Mouse (Mus musculus) hindbrain, embryonic 16.5 days (tissue): ENCODE measurements around the gene Pabpn1. TPM values are rescaled to one million over a fixed set of nuclear protein-coding genes. Genes with fewer than 3 reads are reported as not detected.

ENCODE experiments used
- ATAC-seq: fragments of 200-750 bp; cut with Nextera tagmentation; 2 replicates; pipeline ENCODE4 v1.8.0; 2017; ENCODE audit warnings: moderate TSS enrichment, moderate library complexity
- H3K27ac ChIP-seq: fragments of 300-500 bp; sonication (generic); 2 replicates; pipeline ENCODE4 v1.5.1; 2014; ENCODE audit warnings: low read depth, mild to moderate bottlenecking, control low read depth, low read length, moderate library complexity
- H3K27me3 ChIP-seq: fragments of 300-500 bp; sonication (generic); replicated peaks from 2 replicates; pipeline ENCODE4 v1.6.1; 2014; ENCODE audit warnings: low read length; ENCODE audit not compliant: control insufficient read depth, insufficient read depth
- H3K36me3 ChIP-seq: fragments of 300-500 bp; sonication (generic); 2 replicates; pipeline ENCODE4 v1.6.1; 2014; ENCODE audit warnings: mild to moderate bottlenecking, low read length, moderate library complexity, mixed read lengths; ENCODE audit not compliant: control insufficient read depth, insufficient read depth
- H3K4me1 ChIP-seq: fragments of 300-500 bp; sonication (generic); 2 replicates; pipeline ENCODE4 v1.6.1; 2014; ENCODE audit warnings: low read depth, low read length; ENCODE audit not compliant: control insufficient read depth, insufficient read depth
- H3K4me2 ChIP-seq: fragments of 300-500 bp; sonication (generic); 2 replicates; pipeline ENCODE4 v1.6.1; 2014; ENCODE audit warnings: mild to moderate bottlenecking, low read length, control low read depth, moderate library complexity
- H3K4me3 ChIP-seq: fragments of 300-500 bp; sonication (generic); 2 replicates; pipeline ENCODE4 v1.5.1; 2014; ENCODE audit warnings: mild to moderate bottlenecking, low read length, control low read depth, moderate library complexity
- H3K9ac ChIP-seq: fragments of 300-500 bp; sonication (generic); 2 replicates; pipeline ENCODE4 v1.6.1; 2014; ENCODE audit warnings: low read depth, mild to moderate bottlenecking, control low read depth, low read length, moderate library complexity
- H3K9me3 ChIP-seq: fragments of 300-500 bp; sonication (generic); 2 replicates; pipeline ENCODE4 v1.6.1; 2014; ENCODE audit warnings: mild to moderate bottlenecking, low read length, moderate library complexity; ENCODE audit not compliant: control insufficient read depth
- WGBS: fragments of 180-500 bp; shearing (Covaris S2); extraction: QIAGEN DNeasy Blood & Tissue Kit; methylation state at CpG from one replicate; pipeline ENCODE4 v1.1.7; 2014; 5-methylcytosine and 5-hydroxymethylcytosine counted together
- polyA plus RNA-seq: library from polyadenylated mRNA; unstranded; fragments of >200 nt; fragmentation: Nextera tagmentation; extraction: Ambion mirVana; gene quantifications from 2 replicates; pipeline ENCODE4 v1.2.1, GENCODE M21; 2015

Gene Pabpn1
- polyA plus RNA-seq, 1 experiment from 2014 or later, result 130 TPM

DNA sequence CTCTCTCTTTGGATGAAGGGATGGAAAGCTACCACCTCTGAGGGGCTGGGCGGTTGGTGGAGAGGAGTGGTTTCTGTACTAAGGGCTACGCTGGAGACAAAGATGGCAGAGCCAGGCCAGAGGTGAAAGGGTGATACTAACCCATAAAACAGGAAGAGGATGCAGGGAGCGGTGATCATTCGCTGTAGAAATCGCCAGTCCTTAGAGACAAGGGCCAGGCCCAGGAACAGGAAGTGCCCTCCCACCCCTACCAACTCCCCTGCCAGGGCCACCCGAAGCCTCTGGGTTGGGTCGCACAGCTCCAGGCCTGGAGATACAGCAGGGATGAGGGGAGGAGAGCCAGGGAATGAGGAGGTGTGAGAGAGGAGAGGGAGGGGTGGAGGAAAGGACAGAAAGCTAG lies 16.4 kb downstream of the Pabpn1 start:
- H3K9me3 ChIP-seq, result no peaks in the 10 kb centered on the region
- H3K9ac ChIP-seq, result no peak overlapping the region
- WGBS, result 92% methylated on average over 7 of the region's 7 CpGs
- no peaks in the 10 kb centered on the region for H3K27me3 ChIP-seq
- H3K4me2 ChIP-seq, result no peak overlapping the region
- H3K27ac ChIP-seq, result no peak overlapping the region
- peaks cover 41% of the 10 kb centered on the region for H3K36me3 ChIP-seq
- H3K4me1 ChIP-seq, result peaks cover 25% of the 10 kb centered on the region
- H3K4me3 ChIP-seq, result no peak overlapping the region
- ATAC-seq, result no peak

DNA sequence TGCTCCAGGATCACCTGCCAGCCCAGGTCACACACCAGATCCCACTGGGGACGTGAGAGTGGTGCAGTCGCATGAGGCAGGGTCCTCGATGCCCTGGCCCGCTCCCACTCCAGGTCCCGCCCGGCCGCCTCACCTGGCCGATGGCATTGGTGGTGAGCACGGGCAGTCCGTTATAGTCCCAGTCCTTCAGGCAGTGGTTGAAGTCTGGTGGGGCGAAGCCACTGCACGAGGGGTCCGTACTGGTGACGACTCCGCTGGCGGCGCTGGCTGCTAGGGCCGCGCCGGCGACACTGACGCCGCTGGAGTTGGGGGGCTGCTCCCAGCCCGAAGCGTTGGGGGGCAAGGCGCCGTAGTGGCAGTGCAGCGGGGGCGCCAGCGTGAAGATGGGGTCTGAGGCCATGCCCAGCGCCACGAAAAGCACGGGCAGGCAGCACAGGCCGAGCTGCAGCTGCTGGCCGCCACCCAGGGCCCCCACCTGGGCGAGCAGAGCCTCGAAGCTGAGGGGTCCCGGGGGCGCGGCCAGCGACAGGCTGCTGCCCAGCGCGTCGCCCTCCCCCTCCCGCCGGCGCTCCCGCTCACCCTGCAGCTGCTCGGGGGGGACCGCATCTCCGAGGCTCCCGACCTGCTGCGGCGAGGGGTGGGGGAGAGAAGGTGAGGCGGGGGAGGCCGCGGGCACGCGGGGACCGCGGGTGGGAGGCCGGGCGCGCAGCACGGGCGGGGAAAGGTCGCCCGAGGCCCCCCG lies 20.0 kb downstream of the Pabpn1 start:
- ATAC-seq, result peak; percentile 60
- Histone ChIP-seq H3K4me3 (peak overlapping the region; percentile 94), H3K9me3 (no peaks in the 10 kb centered on the region), H3K27me3 (no peaks in the 10 kb centered on the region), H3K4me1 (peaks cover 25% of the 10 kb centered on the region), H3K9ac (peak overlapping the region; percentile 99), H3K4me2 (peak overlapping the region; percentile 88), H3K36me3 (peaks cover 33% of the 10 kb centered on the region), H3K27ac (peak overlapping the region; percentile 95)
- WGBS, result 4% methylated on average over 58 of the region's 69 CpGs

DNA sequence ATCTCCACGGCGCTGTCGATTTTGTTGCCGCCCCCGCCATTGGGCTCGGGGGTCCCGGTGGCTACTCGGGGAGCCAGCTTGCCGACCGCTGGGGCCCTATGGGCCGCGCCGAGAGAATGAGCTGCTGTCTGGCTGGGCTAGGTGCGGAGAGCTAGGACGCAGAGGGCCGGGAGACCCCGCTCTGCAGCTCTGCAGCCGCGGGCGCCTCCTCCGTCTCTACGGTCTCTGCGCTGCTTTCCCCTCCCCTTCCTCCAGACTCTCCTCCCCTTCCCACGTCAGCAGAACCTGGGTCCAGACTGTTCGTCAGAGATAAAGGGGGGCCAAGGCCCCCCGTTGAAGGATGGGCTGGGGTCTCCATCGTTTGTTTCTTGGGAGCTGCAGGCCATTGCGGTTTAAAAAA lies 20.6 kb downstream of the Pabpn1 start, which contains the start of gene Slc22a17:
TSS of gene Slc22a17 (minus strand) at position 247 of the 400 bp plus-strand sequence.
- Histone ChIP-seq H3K27ac (peak within 1 kb of the TSS; percentile 95), H3K9me3 (no peaks in the 10 kb centered on the region), H3K27me3 (no peaks in the 10 kb centered on the region), H3K9ac (peak within 1 kb of the TSS; percentile 99), H3K36me3 (peaks cover 26% of the 10 kb centered on the region), H3K4me3 (peak within 1 kb of the TSS; percentile 94), H3K4me1 (peaks cover 25% of the 10 kb centered on the region), H3K4me2 (peak within 1 kb of the TSS; percentile 88)
- 0% methylated on average over 28 of the region's 28 CpGs for WGBS
- peak; percentile 97 for ATAC-seq

DNA sequence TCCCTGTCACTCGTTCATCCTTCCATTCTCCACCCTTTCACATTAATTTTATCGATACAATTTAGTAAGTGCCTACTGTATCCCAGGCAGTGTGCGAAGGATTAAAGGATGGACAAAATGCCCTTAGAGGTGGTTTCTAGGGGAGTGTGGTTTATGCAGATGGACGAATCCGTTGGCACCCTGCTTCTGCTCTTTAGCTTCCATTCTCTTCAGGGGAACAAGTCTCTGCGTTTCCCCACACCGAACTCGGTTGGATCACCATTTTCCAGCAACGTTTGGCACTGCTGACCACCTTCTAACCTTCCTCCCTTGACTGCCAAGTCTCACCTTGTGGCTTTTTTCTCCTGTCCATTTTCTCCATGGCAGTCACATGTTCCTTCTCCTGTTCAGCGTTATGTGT lies 21.0 kb downstream of the Pabpn1 start:
- Histone ChIP-seq H3K36me3 (peaks cover 22% of the 10 kb centered on the region), H3K9me3 (no peaks in the 10 kb centered on the region), H3K27ac (peak overlapping the region; percentile 95), H3K4me2 (peak overlapping the region; percentile 88), H3K4me3 (peak overlapping the region; percentile 94), H3K9ac (peak overlapping the region; percentile 99), H3K4me1 (peaks cover 25% of the 10 kb centered on the region), H3K27me3 (no peaks in the 10 kb centered on the region)
- ATAC-seq, result peak; percentile 45
- WGBS, result 13% methylated on average over 10 of the region's 10 CpGs

DNA sequence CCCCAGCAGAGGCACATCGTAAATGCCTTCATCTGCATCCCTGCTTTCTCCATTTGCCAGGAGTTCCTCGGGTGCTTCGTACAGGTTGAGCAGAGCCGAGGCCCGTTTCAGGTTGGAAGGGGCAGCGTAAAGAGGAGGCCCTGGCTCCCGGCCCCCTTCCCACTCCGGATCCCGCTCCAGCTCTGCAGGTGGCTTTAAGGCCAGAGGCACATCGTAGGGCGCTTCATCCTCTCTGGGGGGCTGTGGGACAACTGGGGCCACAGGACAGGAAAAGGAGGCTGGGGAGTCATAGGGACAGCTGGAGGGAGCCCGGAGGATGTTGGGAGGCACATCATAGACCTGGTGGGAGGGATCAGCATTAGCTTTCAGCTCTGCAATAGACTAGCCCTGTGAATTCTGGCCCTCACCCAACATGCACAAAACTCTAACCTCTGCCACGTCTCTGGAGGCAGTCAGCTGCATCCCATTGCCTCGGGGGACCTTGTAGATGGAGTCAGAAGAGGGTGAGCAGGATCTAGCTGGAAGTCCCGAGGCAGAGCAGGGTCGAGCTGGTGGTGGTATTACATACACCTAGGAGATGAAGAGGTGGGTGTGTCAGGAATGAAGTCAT lies 27.9 kb downstream of the Pabpn1 start:
- Histone ChIP-seq H3K4me2 (no peak overlapping the region), H3K9ac (no peak overlapping the region), H3K36me3 (peaks cover 13% of the 10 kb centered on the region), H3K27me3 (no peaks in the 10 kb centered on the region), H3K9me3 (peaks cover 13% of the 10 kb centered on the region), H3K27ac (no peak overlapping the region), H3K4me1 (no peaks in the 10 kb centered on the region; the same call in none of the 2 replicates), H3K4me3 (no peak overlapping the region)
- no peak for ATAC-seq
- WGBS, result 91% methylated on average over 16 of the region's 16 CpGs

DNA sequence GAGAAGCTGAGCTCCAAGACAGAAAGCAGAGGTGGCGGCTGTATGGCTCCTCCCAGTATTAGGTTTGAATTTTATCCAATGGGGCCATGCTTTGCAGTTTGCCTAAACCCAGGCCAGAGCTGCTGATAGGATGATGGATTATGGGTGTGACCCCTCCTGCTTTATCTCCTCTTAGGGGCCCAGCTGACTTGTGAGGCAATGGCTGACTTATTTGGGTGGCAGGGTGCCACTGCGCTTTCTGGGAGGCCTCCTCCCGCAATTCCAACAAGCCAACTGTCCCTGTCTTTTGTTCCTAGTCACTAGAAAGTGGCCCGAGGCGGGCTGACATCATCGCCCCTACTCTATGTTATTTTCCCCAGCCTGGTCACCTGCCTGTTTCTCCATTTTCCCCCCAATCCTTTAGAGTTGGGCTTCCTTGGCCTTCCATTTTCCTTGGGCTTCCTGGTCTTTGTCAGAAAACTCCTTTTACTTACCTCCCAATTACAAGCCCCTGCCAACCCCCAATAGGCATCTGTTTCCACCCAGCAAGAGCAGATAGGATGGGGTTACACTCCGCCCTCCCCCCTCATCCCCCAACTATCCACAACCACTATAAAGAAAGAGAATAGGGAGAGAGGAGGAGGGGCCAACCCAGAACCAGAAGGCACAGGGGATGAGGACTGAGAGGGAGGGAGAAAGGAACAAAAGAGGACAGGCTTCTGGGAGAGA lies 32.5 kb downstream of the Pabpn1 start:
- peak; percentile 53 for ATAC-seq
- Histone ChIP-seq H3K9me3 (peaks cover 13% of the 10 kb centered on the region), H3K9ac (peak overlapping the region; percentile 78)

DNA sequence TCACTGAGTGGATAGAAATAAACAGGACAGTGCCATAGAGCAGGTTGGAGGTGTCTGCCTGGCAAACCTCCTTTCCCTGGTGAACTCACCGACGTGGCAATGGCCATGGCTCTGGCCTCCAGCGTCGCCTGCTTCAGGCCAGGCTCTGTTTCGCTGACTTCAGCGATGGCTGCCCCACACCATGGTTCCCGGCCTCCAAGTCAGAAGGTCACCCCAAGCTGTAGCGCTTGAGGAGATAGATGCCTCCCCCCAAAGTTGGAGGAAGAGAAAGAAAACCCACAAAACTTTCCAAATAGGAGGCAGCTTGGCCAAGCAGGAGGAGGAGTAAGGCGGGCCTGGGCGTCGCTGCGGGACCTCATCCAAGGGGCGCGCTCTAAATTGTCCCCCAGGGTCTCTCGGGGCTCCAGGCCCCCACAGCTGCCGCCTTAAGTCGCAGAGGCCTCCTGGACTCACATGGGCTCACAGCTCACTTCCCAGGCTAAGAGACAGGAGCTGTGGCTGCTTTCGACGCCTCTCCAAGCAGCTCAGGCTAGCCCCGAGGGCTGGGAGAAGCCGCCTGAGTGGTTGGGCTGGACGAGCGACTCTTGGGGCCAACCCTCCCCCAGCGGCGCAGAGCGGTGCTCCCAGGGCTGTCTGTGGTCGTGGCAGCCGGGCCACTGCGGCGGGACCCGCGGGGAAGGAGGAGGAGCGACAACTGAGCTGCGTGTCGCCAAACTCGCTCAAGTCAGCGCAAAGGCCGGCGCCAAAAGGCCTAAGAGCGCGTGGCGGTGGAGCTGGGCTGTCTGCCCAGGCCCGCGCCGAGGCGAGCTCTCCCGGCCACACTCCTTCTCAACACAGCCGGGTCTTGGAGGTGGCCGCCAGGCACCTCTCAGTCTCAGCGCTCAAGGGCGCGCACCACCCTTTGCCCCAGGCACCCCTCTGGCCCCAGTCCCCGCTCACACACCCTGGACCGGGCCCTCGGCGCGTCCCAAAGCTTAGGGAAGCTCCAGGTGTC lies 33.3 kb downstream of the Pabpn1 start, which contains the start of gene Efs:
TSS of gene Efs (minus strand) at position 778 of the 994 bp plus-strand sequence.
- Histone ChIP-seq H3K4me3 (peak within 1 kb of the TSS; percentile 48), H3K27me3 (no peaks in the 10 kb centered on the region), H3K27ac (peak within 1 kb of the TSS; percentile 92), H3K4me2 (peak within 1 kb of the TSS; percentile 96), H3K9me3 (peaks cover 12% of the 10 kb centered on the region), H3K4me1 (peaks cover 19% of the 10 kb centered on the region), H3K36me3 (peaks cover 5% of the 10 kb centered on the region), H3K9ac (peak within 1 kb of the TSS; percentile 78)
- ATAC-seq, result peak; percentile 73
- 2% methylated on average over 52 of the region's 57 CpGs for WGBS

More for the DNA sequence above, 32.5 kb downstream of the Pabpn1 start:
- 19% methylated on average over 7 of the region's 7 CpGs for WGBS
- peak overlapping the region; percentile 48 for H3K4me3 ChIP-seq
- peak overlapping the region; percentile 92 for H3K27ac ChIP-seq
- no peaks in the 10 kb centered on the region for H3K27me3 ChIP-seq
- peaks cover 14% of the 10 kb centered on the region for H3K4me1 ChIP-seq
- H3K36me3 ChIP-seq, result peaks cover 7% of the 10 kb centered on the region
- peak overlapping the region; percentile 96 for H3K4me2 ChIP-seq

DNA sequence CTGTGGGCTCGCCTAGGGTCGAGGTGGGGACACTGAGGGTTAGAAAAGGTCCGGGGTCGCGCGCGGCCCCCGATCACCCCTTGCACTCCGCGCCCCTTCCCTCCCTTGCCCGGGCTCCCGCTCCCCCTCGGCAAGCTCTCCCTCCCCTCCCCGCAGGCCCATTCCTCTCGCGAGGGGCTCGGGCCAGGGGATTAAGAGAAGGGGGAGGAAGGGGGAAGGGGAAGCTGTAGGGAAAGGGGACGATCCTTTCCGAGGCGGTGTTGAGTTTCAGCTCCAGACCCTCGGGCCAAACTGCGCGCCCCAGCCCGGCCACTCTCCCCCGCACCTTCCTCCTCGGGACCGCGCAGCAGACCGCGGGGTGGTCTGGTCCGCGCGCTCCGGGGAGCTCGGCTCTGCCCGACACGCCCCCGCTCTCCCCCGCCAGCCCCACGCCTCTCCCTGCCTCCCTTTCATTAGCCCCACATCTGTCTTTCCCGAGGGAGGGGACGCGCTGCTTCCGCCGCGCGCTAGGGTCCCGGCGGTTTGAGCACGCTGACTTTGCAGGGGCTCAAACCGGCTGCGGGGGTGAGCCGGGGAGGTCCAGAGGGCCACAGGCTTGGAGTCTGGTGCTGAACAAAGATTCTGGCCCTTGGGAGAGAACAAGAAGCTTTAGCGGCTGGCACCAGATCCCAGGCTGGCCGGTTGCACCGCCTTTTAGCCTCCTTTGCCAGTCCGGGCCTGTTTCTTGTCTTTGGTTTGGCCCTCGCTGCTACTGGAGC lies 34.3 kb downstream of the Pabpn1 start:
- 0% methylated on average over 51 of the region's 58 CpGs for WGBS
- H3K9me3 ChIP-seq, result peaks cover 3% of the 10 kb centered on the region
- no peaks in the 10 kb centered on the region for H3K36me3 ChIP-seq
- H3K4me2 ChIP-seq, result peak overlapping the region; percentile 96
- peak overlapping the region; percentile 48 for H3K4me3 ChIP-seq
- peak overlapping the region; percentile 78 for H3K9ac ChIP-seq
- H3K27ac ChIP-seq, result peak overlapping the region; percentile 92
- no peaks in the 10 kb centered on the region for H3K27me3 ChIP-seq
- H3K4me1 ChIP-seq, result peaks cover 19% of the 10 kb centered on the region
- ATAC-seq, result peak; percentile 56
